Mouse (Mus musculus): ENCODE data around the gene Micu1. TPM values are rescaled to one million over a fixed set of nuclear protein-coding genes. Genes with fewer than 3 reads are reported as not detected.
"Not testable (repeated sequence)": the region's sequence is repeated elsewhere in the genome, so short reads cannot be mapped to it uniquely, and the experiment has no call there.

Micu1 gene
- 10 to 100 TPM; 63.7 to 70.3 TPM for total RNA-seq (2021)
- long read RNA-seq, experiment 1, transcript Micu1-204 (12 exons, 2,442 nt) = major isoform, 11 of 16 reads
- long read RNA-seq, experiment 1, partial matches to known transcripts = 4 of 16 reads
- long read RNA-seq, experiment 1, other reads (novel, unspliced or antisense) = 0 of 16 reads
- long read RNA-seq, experiment 2, transcript Micu1-204 (12 exons, 2,442 nt) = major isoform, 14 of 26 reads
- long read RNA-seq, experiment 2, partial matches to known transcripts = 12 of 26 reads
- long read RNA-seq, experiment 2, other reads (novel, unspliced or antisense) = 0 of 26 reads

- peak; percentile 95 for DNase-seq
Observed at GRCm38 (mm10) chr10:59702207-59703032, at the start of gene Micu1. TSS of gene Micu1 (plus strand) at chr10:59702477.

DNA sequence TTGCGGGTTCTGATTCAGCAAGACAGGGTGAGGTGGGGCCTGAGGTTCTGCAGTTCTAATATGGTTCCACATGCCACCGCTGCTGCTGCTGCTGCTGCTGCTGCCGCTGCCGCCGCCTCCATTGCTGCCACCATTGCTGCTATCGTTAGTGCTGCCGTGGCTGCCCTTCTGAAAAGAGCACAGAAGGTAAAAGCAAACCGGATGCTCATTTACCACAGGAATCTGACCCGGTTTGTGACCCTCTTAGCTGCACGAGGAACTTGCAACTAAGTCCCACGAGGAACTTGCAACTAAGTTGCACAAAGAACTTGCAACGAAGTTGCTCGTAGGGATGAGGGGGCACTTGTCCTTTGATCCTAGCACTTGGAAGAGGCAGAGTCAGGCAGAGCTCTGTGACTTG, 45.5 kb upstream of the Micu1 start:
- intact Hi-C loops (cut with DNase I; ENCODE audit: low total_unique reads) = no loop called here
- no peak for DNase-seq

More at GRCm38 (mm10) chr10:59702207-59703032, at the start of gene Micu1:
- intact Hi-C loops (cut with DNase I; ENCODE audit: low total_unique reads) = no loop called here

DNA sequence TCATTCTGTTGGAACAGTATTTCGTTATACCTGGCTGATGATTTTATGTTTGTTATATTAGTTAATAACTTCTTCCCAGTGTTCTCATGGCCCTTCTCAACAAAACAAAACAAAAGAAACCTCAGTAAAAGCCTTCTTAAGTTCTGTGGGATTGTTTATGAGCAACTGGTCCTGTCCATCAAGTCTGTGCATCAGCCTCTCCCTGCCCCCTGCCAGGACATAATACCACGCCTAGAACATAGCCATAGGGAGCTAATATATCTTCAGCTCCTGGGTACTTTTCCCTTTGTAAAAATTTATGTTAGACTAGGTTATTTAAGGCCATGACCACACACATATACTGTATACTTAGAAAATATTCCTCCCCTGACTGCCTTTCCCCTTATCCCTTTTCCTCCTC, 37.5 kb upstream of the Micu1 start:
- no peak for DNase-seq
- intact Hi-C loops (cut with DNase I; ENCODE audit: low total_unique reads) = no loop called here

DNA sequence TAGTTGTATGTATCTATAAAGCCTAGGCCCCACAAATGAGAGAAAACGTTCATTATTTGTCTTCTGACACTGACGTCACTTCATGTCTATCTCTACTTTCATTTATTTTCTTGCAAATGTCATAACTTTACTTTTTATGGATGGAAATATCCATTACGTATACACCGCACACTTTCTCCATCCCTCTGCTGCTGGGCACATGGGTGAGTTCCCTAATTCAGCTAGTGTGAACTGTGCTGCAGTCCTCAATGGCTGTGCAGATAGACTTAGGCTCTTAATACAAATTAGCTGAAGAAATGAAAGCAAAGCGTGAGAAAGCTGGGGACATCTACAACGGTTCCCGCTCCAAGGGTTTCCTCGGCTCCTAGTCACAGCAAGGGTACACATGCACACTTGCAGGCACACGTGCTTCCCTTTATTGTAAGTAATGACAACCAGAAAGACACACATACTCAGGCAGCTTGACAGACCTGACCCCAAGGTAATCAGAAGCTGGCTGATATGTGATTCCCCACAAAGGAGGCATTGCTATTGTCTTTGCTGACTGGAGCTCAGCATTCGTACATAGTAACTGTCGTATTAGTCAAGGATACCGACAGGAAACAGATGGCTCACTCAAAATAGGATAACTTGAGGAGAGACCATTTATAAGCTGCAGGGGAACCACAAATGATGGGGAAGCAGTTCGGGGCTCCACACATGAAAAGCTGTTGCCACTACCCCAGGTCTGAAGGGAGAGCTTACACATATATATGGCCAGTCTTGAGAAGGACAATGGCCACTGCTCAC, 36.6 kb upstream of the Micu1 start:
- intact Hi-C loops (cut with DNase I; ENCODE audit: low total_unique reads) = no loop called here
- DNase-seq = no peak

GRCm38 (mm10) chr10:59667377-59667776, 34.9 kb upstream of the Micu1 start:
- intact Hi-C loops (cut with DNase I; ENCODE audit: low total_unique reads) = no loop called here
- DNase-seq = no peak

DNA sequence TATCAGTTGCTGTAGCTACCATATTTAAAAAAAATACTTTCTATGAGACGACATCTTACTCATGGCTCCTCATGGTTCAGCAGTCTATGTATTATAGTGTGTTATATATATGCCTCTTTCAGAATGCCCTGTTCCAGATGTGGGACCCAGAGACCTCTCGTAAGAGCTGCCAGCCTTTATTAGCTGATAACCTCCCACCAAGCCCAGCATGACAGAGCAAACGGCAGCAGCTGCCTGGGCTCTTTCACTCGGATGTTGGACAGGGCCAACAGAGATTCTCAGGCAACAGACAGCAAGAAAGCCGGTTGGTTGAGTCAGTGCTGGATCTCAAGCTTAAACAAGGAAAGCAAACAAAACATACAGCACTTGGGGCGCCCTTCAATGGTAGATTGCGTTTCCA, 33.8 kb upstream of the Micu1 start:
- DNase-seq = no peak
- intact Hi-C loops (cut with DNase I; ENCODE audit: low total_unique reads) = no loop called here

DNA sequence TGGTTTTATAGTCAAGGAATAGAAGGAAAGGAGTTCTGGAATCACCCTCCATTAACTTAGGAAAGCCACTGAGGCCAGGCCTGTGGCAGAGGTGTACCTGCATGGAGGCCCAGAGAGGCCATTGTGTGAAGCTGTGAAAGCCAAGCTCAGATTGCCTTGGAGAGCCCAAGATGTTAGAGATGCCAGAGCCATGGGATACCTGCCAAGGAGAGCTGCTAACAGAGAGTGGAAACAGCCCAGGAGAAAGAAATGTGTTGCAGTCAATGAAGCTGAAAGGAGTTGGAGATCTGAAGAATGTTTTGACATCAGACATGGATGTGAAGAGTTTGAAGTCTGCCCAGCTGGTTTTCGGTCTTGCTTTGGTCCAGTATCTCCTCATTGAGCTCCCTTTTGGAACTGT, 24.4 kb upstream of the Micu1 start:
- DNase-seq = no peak
- intact Hi-C loops (cut with DNase I; ENCODE audit: low total_unique reads) = no loop called here

GRCm38 (mm10) chr10:59679189-59679588, 23.1 kb upstream of the Micu1 start:
- intact Hi-C loops (cut with DNase I; ENCODE audit: low total_unique reads) = no loop called here
- DNase-seq = no peak

DNA sequence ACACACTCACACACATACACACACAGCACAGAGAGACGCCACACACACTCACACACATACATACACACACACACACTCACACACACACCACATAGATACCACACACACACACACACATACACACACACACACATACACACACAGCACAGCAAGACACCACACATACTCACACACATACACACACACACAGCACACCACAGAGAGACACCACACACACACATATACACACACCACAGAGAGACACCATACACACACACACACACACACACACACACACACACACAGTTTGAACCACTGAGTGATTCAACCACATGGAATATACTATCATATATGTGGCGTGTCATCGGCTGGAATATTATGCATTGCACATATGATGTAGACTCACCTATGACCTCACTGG, 16.7 kb upstream of the Micu1 start:
- intact Hi-C loops (cut with DNase I; ENCODE audit: low total_unique reads); DNase-seq: not testable (repeated sequence)

DNA sequence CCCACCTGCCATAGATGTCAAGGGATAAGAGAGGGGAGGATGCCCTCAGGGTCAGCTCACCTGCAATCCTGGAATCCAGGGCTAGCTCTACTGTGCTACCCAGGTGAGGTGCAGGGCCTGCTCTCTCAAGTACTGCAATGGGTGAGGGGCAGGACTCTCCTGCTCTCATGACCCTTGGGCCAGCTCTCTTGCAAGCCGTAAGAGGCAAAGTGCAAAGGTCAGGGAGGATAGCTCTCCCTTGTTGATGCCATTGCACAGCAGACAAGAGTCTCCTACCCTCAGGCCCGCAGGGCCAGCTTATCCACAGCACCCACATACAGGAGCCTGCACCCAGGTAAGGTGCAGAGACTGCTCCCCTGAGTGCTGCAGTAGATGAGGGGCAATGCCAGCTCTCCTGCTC, 15.2 kb upstream of the Micu1 start:
- no peak for DNase-seq
- intact Hi-C loops (cut with DNase I; ENCODE audit: low total_unique reads) = no loop called here

DNA sequence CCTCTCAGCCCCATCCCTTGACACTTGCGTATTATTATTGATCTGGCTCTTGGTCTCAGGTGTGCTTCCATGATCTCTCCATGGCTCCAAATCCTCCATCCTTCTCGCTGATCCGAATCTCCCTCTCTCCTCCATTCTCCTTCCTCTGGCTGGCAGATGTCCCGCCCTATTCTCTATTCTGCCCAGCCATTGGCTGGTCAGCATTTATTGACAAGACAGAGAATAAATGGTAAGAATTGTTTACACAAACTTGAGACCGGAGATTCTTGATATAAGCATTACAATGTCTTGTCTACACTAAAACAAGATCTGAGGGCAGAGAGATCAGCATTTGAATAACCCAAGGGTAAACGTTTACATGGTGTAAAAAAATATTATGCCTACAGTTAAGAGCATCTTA, 12.4 kb upstream of the Micu1 start:
- intact Hi-C loops (cut with DNase I; ENCODE audit: low total_unique reads) = no loop called here
- no peak for DNase-seq

GRCm38 (mm10) chr10:59692441-59692840, 9.8 kb upstream of the Micu1 start:
- intact Hi-C loops (cut with DNase I; ENCODE audit: low total_unique reads) = no loop called here

GRCm38 (mm10) chr10:59694104-59694503, 8.2 kb upstream of the Micu1 start:
- no peak for DNase-seq
- intact Hi-C loops (cut with DNase I; ENCODE audit: low total_unique reads) = no loop called here

More at GRCm38 (mm10) chr10:59692441-59692840, 9.8 kb upstream of the Micu1 start:
- no peak for DNase-seq

DNA sequence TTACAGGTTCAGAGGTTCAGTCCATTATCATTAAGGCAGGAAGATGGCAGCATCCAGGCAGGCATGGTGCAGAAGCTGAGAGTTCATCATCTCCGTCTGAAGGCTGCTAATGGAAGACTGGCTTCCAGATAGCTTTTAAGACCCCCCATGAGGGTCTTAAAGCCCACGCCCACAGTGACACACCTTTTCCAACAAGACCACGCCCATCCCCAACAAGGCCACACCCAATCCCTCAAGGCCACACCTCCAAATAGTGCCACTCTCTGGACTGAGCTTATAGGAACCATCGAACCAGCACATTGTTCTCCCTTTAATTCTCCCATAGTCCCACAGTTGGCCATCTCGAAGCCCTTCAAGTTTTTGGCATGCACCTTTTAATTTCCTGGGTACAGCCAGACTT, 2.8 kb upstream of the Micu1 start:
- no peak for DNase-seq
- intact Hi-C loops (cut with DNase I; ENCODE audit: low total_unique reads) = no loop called here

- no peak for DNase-seq
- intact Hi-C loops (cut with DNase I; ENCODE audit: low total_unique reads) = no loop called here
Observed at GRCm38 (mm10) chr10:59701805-59702204, 472 bp upstream of the Micu1 start.

DNA sequence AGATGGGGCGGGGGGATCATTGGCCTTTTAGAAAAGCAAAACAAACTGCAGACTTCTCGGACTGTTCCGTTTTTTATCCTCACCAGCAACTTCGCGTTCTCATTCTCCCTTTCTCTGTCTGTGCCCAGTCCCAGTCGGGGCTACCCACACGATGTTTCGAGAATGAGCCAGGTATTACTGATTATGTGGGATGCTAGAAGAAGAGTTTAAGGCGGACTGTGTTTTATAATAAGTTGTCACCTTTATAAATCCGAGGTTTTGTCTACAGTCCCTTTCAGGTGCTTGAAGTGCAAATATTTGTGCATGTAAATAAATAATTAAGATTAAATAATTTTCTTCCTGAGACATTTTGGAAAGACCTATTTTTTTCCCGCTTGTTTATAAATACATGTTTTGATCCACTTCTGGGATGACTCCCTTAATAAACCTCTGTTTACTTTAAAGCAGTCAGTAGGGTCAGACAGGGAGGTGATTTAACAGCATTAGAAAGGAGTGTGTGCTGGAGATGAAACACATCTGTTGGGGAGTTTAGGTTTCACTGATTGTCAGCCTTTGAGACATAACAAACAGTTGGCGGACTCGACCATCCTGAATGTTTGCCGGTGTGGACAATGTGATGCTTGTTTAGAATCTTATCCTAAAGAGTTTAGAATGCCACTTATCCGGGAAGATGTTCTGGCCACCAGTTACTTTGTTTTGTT, 933 bp downstream of the Micu1 start:
- DNase-seq = no peak
- intact Hi-C loops (cut with DNase I; ENCODE audit: low total_unique reads) = no loop called here

GRCm38 (mm10) chr10:59706991-59707546, 4.8 kb downstream of the Micu1 start:
- DNase-seq = no peak
- intact Hi-C loops (cut with DNase I; ENCODE audit: low total_unique reads) = no loop called here

DNA sequence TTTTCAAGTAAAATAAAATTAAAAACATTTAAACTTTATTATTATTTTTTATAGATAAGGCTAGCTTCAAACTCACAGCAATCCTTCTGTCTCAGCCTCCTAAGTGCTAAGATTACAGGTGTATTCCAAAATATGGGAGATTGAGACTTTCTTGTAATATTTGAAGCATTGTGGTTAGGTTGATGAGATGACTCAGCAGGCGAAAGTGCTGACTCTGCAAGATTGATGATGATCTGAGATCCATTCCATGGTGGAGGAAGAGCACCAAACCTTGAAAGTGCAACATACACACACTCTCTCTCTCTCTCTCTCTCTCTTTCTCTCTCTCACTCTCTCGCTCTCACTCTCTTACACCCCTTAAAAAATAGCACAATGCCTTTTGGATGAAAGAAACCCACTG, 5.3 kb downstream of the Micu1 start:
- intact Hi-C loops (cut with DNase I; ENCODE audit: low total_unique reads) = no loop called here
- no peak for DNase-seq

DNA sequence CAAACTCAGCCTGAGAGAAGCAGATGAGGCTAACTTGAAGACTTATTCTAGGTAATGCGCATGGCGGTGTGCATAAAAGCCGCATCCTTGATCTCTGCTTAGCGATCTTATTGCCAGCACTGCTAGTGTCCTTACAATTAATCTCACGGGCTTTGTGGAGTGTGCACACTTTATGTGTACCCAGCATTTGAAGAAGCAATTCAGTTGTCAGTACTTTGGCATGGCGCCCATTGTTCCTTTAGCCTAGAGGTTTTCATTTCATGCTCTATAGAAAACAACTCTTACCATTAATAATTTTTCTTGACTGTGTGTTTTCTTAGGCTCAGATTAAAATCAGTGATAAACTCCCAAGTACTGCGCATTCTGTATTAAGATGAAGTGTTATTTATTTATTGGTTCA, 7.0 kb downstream of the Micu1 start:
- intact Hi-C loops (cut with DNase I; ENCODE audit: low total_unique reads) = no loop called here
- DNase-seq = no peak
